Mouse (Mus musculus) hindbrain, postnatal 0 days (tissue): ENCODE results near the gene Gucy2e. TPM values are rescaled to one million over a fixed set of nuclear protein-coding genes. Genes with fewer than 3 reads are reported as not detected.

ENCODE experiments used
- ATAC-seq: fragments of 200-750 bp; cut with Nextera tagmentation; 2 replicates; pipeline ENCODE4 v1.8.0; 2017; ENCODE audit warnings: mild to moderate bottlenecking, moderate TSS enrichment, moderate library complexity
- DNase-seq: peaks from one replicate; pipeline ENCODE4 v3.0.0-alpha.2; 2015; ENCODE audit warnings: low spot score
- H3K27ac ChIP-seq: fragments of 300-500 bp; sonication (generic); 2 replicates; pipeline ENCODE4 v1.5.1; 2014; ENCODE audit warnings: mild to moderate bottlenecking
- H3K27me3 ChIP-seq: fragments of 300-500 bp; sonication (generic); 2 replicates; pipeline ENCODE4 v1.6.1; 2014; ENCODE audit warnings: low read length, mixed read lengths; ENCODE audit not compliant: insufficient read depth
- H3K36me3 ChIP-seq: fragments of 300-500 bp; sonication (generic); 2 replicates; pipeline ENCODE4 v1.6.1; 2014; ENCODE audit warnings: low read length, mixed read lengths; ENCODE audit not compliant: insufficient read depth
- H3K4me1 ChIP-seq: fragments of 300-500 bp; sonication (generic); 2 replicates; pipeline ENCODE4 v1.6.1; 2014; ENCODE audit warnings: antibody characterized with exemption, low read length, mixed read lengths; ENCODE audit not compliant: insufficient read depth
- H3K4me2 ChIP-seq: fragments of 300-500 bp; sonication (generic); 2 replicates; pipeline ENCODE4 v1.6.1; 2014; ENCODE audit warnings: low read depth, mild to moderate bottlenecking, low read length, moderate library complexity, mixed read lengths
- H3K4me3 ChIP-seq: fragments of 300-500 bp; sonication (generic); 2 replicates; pipeline ENCODE4 v1.5.1; 2014; ENCODE audit warnings: low read length
- H3K9ac ChIP-seq: fragments of 300-500 bp; sonication (generic); replicated peaks from 2 replicates; pipeline ENCODE4 v1.6.1; 2014; ENCODE audit warnings: mild to moderate bottlenecking, low read length, moderate library complexity, mixed read lengths
- H3K9me3 ChIP-seq: fragments of 300-500 bp; sonication (generic); 2 replicates; pipeline ENCODE4 v1.6.1; 2016; ENCODE audit warnings: low read length, mixed read lengths
- CTCF ChIP-seq: IDR thresholded peaks from 2 replicates; pipeline ENCODE4 v1.5.1; 2016; ENCODE audit warnings: antibody characterized with exemption, control low read depth, low read depth
- WGBS: fragments of 180-500 bp; shearing (Covaris S2); extraction: QIAGEN DNeasy Blood & Tissue Kit; methylation state at CpG from one replicate; pipeline ENCODE4 v1.1.7; 2014; 5-methylcytosine and 5-hydroxymethylcytosine counted together
- polyA plus RNA-seq: library from polyadenylated mRNA; unstranded; fragments of >200 nt; fragmentation: Nextera tagmentation; extraction: Ambion mirVana; gene quantifications from 2 replicates; pipeline ENCODE4 v1.2.1, GENCODE M21; 2015
- total RNA-seq: library from RNA; depleted of rRNA; stranded (reverse); fragments of >200 nt; gene quantifications from 2 replicates; pipeline ENCODE4 v1.2.3, GENCODE M21; 2014

The Gucy2e gene
- total and polyA plus RNA-seq, 2 experiments from 2014 or later = 0.61 to 0.73 TPM

- Histone ChIP-seq H3K4me2 (no peak overlapping the region), H3K9me3 (no peaks in the 10 kb centered on the region), H3K27ac (no peak overlapping the region), H3K36me3 (no peaks in the 10 kb centered on the region), H3K4me3 (no peak overlapping the region), H3K9ac (no peak overlapping the region), H3K4me1 (no peaks in the 10 kb centered on the region), H3K27me3 (no peaks in the 10 kb centered on the region)
- ATAC-seq (no peak), DNase-seq (no peak)
- 85% methylated on average over 5 of the region's 5 CpGs for WGBS
- TF ChIP-seq CTCF = no peak
These were observed 51.8 kb downstream of the Gucy2e start for GRCm38 (mm10) chr11:69185031-69185430.

- 88% methylated on average over 4 of the region's 4 CpGs for WGBS
These were observed 56.7 kb downstream of the Gucy2e start for GRCm38 (mm10) chr11:69180120-69180519.

GRCm38 (mm10) chr11:69179512-69179911 lies 57.3 kb downstream of the Gucy2e start:
- no peaks in the 10 kb centered on the region for H3K9me3 ChIP-seq
- DNase-seq (no peak), ATAC-seq (no peak)
- WGBS = 38% methylated on average over 3 of the region's 3 CpGs
- no peak overlapping the region for H3K9ac ChIP-seq
- no peak overlapping the region for H3K4me2 ChIP-seq
- H3K27me3 ChIP-seq = no peaks in the 10 kb centered on the region
- TF ChIP-seq CTCF = no peak
- H3K27ac ChIP-seq = no peak overlapping the region
- no peak overlapping the region for H3K4me3 ChIP-seq
- no peaks in the 10 kb centered on the region for H3K36me3 ChIP-seq
- no peaks in the 10 kb centered on the region for H3K4me1 ChIP-seq

More at GRCm38 (mm10) chr11:69180120-69180519, 56.7 kb downstream of the Gucy2e start:
- no peak for DNase-seq
- H3K9me3 ChIP-seq = no peaks in the 10 kb centered on the region
- no peaks in the 10 kb centered on the region for H3K4me1 ChIP-seq
- H3K4me2 ChIP-seq = no peak overlapping the region
- H3K4me3 ChIP-seq = no peak overlapping the region
- H3K27me3 ChIP-seq = no peaks in the 10 kb centered on the region
- H3K9ac ChIP-seq = no peak overlapping the region
- no peak overlapping the region for H3K27ac ChIP-seq
- no peak for ATAC-seq
- H3K36me3 ChIP-seq = no peaks in the 10 kb centered on the region
- TF ChIP-seq CTCF = no peak

- TF ChIP-seq CTCF = no peak
- Histone ChIP-seq H3K9me3 (no peaks in the 10 kb centered on the region), H3K4me2 (no peak overlapping the region), H3K27me3 (no peaks in the 10 kb centered on the region), H3K9ac (no peak overlapping the region), H3K27ac (no peak overlapping the region), H3K4me3 (no peak overlapping the region), H3K36me3 (no peaks in the 10 kb centered on the region), H3K4me1 (no peaks in the 10 kb centered on the region)
- no peak for DNase-seq
- no peak for ATAC-seq
- WGBS = 89% methylated on average over 3 of the region's 3 CpGs
These were observed 58.3 kb downstream of the Gucy2e start for GRCm38 (mm10) chr11:69178525-69178924.

GRCm38 (mm10) chr11:69174722-69175121 lies 62.1 kb downstream of the Gucy2e start:
- ATAC-seq (no peak), DNase-seq (no peak)
- Histone ChIP-seq H3K27ac (no peak overlapping the region), H3K27me3 (no peaks in the 10 kb centered on the region), H3K4me1 (no peaks in the 10 kb centered on the region), H3K9ac (no peak overlapping the region), H3K4me2 (no peak overlapping the region), H3K9me3 (no peaks in the 10 kb centered on the region), H3K36me3 (no peaks in the 10 kb centered on the region), H3K4me3 (no peak overlapping the region)
- WGBS = 78% methylated on average over 7 of the region's 7 CpGs
- TF ChIP-seq CTCF = no peak

GRCm38 (mm10) chr11:69172606-69173005 lies 64.2 kb downstream of the Gucy2e start:
- no peak for ATAC-seq
- Histone ChIP-seq H3K4me2 (no peak overlapping the region), H3K9me3 (no peaks in the 10 kb centered on the region), H3K4me1 (no peaks in the 10 kb centered on the region), H3K27me3 (no peaks in the 10 kb centered on the region), H3K27ac (no peak overlapping the region), H3K36me3 (no peaks in the 10 kb centered on the region), H3K4me3 (no peak overlapping the region), H3K9ac (no peak overlapping the region)
- 98% methylated on average over 2 of the region's 2 CpGs for WGBS
- no peak for TF ChIP-seq CTCF
- no peak for DNase-seq

- H3K27ac ChIP-seq = no peak overlapping the region
- DNase-seq = peak; percentile 64
- no peaks in the 10 kb centered on the region for H3K27me3 ChIP-seq
- no peak overlapping the region for H3K9ac ChIP-seq
- peak; percentile 92 for TF ChIP-seq CTCF
- no peaks in the 10 kb centered on the region for H3K4me1 ChIP-seq
- ATAC-seq = no peak
- no peaks in the 10 kb centered on the region for H3K36me3 ChIP-seq
- no peak overlapping the region for H3K4me2 ChIP-seq
- 25% methylated on average over 7 of the region's 7 CpGs for WGBS
- no peak overlapping the region for H3K4me3 ChIP-seq
- H3K9me3 ChIP-seq = no peaks in the 10 kb centered on the region
These were observed 65.2 kb downstream of the Gucy2e start for GRCm38 (mm10) chr11:69171626-69172025.
